Mouse (Mus musculus) thymus, adult 2 months (tissue): ENCODE measurements around the gene Peli1.

ENCODE experiments used
- CTCF ChIP-seq: fragments of 200-500 bp; IDR thresholded peaks from 2 replicates; pipeline ENCODE4 v1.5.1; 2012; ENCODE audit warnings: mild to moderate bottlenecking, control low read depth, low read length, moderate library complexity, borderline replicate concordance; ENCODE audit not compliant: control insufficient read depth, poor library complexity, insufficient read depth; ENCODE audit errors: extremely low read depth
- POLR2A ChIP-seq: fragments of 200-500 bp; IDR thresholded peaks from 2 replicates; pipeline ENCODE4 v1.6.1; 2012; ENCODE audit warnings: mild to moderate bottlenecking, low read length, control low read depth, moderate library complexity; ENCODE audit not compliant: control insufficient read depth, poor library complexity, insufficient read depth; ENCODE audit errors: extremely low read depth

GRCm38 (mm10) chr11:21178998-21179645 is 88.0 kb downstream of the Peli1 start:
- TF ChIP-seq POLR2A: no peak
- TF ChIP-seq CTCF: no peak
